Mouse (Mus musculus) retina, postnatal 7 days (tissue): ENCODE measurements around the gene Srebf1.
A peak's percentile ranks its signal among the peaks of the same experiment; 100 is the strongest.

Experiments
- DNase-seq: peaks from one replicate; pipeline ENCODE4 v3.0.0-alpha.2; 2012; ENCODE audit warnings: low read depth, low spot score

The Srebf1 gene

GRCm38 (mm10) chr11:60222469-60223236 lies at the start of gene Srebf1:
Gene Srebf1 (minus strand): TSS chr11:60222581.
- DNase-seq = peak; percentile 54

- no peak for DNase-seq
Observed at GRCm38 (mm10) chr11:60268563-60268962, 46.2 kb upstream of the Srebf1 start.

- DNase-seq = no peak
Observed at GRCm38 (mm10) chr11:60265271-60265985, 43.0 kb upstream of the Srebf1 start.

DNA sequence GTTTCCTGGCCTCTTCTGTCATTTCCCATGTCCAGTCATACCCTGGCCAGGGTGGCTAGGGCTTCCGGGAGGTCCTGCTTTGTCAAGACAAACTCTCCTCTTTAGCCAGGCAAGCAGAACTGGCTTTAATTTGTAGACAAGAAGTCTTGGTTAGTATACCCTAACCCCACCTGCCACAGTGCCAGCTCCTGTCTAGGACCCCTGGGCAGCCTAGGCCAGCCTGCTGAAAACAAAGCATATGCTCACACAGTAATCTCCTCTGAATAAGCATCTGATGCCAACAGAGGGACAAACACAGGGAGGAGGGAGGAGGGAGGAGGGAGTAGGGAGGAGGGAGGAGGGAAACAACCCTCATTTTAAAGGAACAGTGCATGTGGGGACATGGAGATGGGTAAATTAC lies 42.3 kb upstream of the Srebf1 start:
- DNase-seq = peak; percentile 36

- no peak for DNase-seq
Observed at GRCm38 (mm10) chr11:60262396-60262795, 40.0 kb upstream of the Srebf1 start.

DNA sequence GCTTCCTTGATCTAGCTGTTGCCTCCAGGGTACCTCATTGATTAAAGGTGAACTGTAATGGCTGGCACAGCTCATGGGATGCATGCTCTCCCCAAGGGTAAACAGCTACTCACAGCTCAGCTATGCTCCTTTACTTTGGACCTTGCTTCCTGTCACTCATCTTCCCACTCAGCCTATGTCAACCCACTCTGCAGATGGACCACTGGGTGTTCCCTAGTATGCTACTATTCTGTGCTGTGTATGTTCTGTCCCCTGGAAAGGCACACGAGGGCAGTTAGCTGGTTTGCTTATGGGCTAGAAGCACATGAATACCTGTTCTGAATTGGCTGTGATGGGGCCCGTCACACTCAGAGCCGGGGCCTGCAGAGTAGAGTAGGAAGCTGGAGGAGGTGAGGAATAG lies 38.4 kb upstream of the Srebf1 start:
- DNase-seq = no peak

GRCm38 (mm10) chr11:60257696-60258095 lies 35.3 kb upstream of the Srebf1 start:
- DNase-seq = no peak

GRCm38 (mm10) chr11:60256713-60257112 lies 34.3 kb upstream of the Srebf1 start:
- no peak for DNase-seq

DNA sequence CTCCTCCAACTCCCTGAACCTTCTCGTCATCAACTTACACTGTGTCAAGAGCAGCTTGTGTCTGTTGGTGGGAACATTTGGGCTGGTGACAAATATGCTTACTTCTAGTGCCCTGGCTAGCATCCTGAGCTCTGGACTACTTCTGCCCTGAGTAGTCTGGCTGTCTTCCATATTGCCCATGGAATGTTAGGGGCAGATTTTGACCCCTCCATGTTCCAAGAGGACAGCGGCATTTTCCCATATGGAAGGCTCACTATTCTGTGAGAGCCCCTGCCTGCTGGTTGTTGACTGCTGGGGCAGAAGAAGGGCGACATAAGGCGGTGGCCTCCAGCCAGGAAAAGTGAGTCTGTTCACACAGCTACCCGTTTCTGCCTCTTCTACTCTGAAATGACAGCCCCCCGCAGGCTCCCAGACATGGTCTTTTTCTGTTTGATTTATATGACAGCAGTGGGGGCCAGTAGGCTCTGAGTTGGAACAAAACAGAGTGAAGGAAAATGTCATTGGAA lies 33.8 kb upstream of the Srebf1 start:
- DNase-seq = no peak

DNA sequence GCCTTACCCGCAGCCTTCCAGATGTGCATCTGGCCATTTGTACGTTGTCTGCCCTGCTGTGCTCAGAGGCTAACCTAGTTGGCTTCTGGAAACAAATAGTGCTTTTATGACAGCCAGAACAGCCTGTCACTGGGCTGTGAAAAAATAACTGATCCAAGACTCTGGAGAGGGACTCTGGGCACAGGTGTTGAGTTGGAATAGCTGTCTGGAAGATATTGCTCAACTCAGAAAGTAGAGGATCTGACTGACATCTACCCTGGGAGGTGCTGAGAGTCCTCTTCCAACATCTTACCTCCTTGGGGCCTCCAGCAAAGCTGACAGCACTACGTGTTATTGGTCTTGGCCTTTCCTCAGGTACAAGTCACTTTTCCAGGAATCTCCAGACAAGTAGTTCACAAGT lies 33.3 kb upstream of the Srebf1 start:
- no peak for DNase-seq

DNA sequence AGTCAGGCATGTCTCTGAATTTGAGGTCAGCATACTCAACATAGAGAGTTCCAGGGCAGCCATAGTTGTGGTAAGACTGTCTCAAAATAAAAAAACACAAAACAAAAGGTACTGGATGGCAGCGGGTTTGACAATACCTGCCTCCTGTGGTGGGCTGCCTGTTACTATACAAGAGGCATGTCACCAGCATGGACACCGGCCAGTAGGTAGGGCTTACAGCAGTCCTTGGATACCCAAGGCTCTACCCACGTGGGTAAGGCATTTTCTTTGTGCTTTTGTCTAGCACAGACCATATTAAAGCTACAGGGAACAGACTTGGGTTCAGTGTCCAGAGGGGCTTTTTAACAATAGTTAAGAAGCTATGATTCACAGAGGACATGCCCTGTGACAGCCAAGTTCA lies 32.8 kb upstream of the Srebf1 start:
- no peak for DNase-seq

GRCm38 (mm10) chr11:60254308-60254707 lies 31.9 kb upstream of the Srebf1 start:
- no peak for DNase-seq

DNA sequence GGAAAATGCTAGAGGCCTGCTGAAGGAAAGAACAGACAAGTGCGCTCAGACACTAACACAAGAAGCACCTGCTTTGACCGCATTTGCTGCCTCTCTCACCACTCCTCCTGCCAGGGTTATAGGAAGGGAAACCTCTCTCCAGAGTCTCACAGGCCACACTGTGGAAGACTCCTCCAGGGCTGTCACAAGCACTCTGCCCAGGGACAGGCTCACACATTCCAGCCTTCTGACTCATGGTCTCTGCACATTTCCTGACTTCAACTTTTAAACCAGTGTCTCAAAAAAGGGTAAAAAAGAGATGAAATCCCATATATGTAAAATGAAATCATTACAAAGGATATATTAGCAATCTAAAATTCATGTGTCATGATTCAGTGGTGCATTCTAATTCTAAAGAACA lies 31.2 kb upstream of the Srebf1 start:
- no peak for DNase-seq

GRCm38 (mm10) chr11:60250971-60251643 lies 28.7 kb upstream of the Srebf1 start:
- peak; percentile 48 for DNase-seq

GRCm38 (mm10) chr11:60249885-60250284 lies 27.5 kb upstream of the Srebf1 start:
- DNase-seq = no peak

- DNase-seq = no peak
Observed at GRCm38 (mm10) chr11:60248596-60249404, 26.4 kb upstream of the Srebf1 start.

GRCm38 (mm10) chr11:60247753-60248550 lies 25.6 kb upstream of the Srebf1 start:
- DNase-seq = no peak

DNA sequence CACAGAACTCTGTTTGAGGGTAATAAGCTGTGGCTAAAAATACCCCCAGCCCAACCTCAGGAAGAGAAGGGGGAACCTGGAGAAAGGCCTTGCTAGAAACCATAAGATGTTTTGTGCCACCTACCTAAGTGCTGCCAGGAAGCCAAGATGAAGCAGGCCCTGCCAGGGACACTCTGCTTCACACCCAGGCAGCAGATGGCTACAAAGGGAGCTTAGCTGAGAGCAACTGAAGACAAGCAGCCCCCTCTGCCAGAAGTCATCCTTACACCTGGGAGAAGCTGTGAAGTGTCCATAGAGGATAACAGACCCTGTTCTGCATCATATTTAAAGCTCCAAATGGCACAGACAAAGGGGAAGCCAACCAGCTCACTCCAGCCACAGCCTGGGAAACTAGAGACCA lies 23.7 kb upstream of the Srebf1 start:
- no peak for DNase-seq

DNA sequence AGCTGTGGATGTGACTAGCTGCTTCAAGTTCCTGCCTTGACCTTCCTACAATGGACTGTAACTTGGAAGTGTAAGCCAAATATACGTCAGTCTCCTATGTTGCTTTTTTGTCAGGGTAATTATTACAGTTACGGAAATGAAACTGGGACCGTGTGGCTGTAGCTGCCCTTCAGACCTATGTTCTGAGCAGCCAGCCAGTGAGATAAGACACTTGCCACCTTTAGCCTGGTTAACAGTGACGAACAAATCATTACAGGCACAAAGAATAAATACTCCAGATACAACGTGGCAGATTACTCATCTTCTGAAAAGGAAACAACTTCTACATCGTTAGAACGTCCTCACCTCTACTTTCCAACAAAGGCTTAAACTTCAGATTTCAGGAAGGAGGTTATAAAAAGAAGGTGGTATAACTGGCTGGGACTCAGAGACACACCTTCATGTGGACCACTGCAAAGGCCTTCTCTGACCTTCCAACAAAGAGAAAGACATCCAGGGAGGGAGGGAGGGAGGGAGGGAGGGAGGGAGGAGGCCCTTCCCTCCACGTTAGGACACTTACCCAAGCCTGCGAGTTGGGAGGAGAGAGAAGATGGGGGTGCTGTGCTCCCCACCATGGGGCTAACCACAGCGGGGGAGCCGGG lies 22.2 kb upstream of the Srebf1 start:
- no peak for DNase-seq

DNA sequence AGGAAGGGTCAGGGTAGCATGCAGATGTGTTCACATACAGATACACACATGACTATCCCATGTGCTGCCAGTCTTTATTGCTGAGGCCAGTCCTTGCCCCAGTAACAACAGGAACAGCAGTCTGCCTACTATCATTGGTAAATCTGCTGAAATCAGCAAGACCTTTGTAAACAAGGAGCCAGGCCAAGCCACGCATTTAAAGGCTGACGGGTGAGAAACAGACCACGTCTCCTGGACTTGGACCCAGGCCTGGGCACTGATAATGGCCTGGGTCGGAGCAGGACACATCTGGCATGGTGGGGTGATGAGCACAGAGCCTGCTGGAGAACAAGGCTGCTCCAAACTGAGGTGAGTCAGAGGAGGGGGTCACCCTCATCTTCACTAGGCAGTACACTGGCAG lies 18.1 kb upstream of the Srebf1 start:
- no peak for DNase-seq
